Mouse (Mus musculus): Measurements from ENCODE around the gene Lgr6.

DNA sequence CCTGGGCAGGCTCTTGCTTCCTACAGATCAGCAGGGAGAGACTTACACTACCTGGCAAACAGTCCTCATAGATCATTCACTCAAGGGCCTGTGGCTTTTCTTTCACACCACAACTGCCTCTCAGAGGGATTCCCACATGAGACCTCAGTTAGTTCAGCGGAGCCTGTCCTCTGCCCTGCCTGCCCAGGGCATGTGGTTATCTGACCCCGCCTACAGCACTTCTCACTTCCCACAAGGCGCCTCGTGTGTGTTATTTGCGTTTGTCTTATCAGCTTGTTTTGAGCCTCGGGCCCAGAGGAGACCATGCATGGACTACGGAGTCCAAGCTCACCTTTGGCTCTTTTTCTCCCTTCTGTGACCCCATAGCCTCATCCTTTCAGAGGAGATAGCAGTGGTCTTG is 9.9 kb downstream of the Lgr6 start:
- TF ChIP-seq CTCF (IDR thresholded peaks at IDR 0.05; ENCODE audit: extremely low read depth, insufficient read depth, insufficient read length, insufficient replicate concordance) (no peak), POLR2A (IDR thresholded peaks at IDR 0.05; ENCODE audit: low read depth, low read length) (no peak)
